Mouse (Mus musculus) ovary, postnatal 10 days (tissue): ENCODE data around the gene Ubtd1.

Experiments
- DNase-seq: peaks from one replicate; pipeline ENCODE4 v3.0.0; 2022; ENCODE audit warnings: low spot score

Gene Ubtd1

GRCm38 (mm10) chr19:41994023-41994422 is 12.5 kb downstream of the Ubtd1 start:
- no peak for DNase-seq

- no peak for DNase-seq
These were observed 13.9 kb downstream of the Ubtd1 start for GRCm38 (mm10) chr19:41995483-41995882.

GRCm38 (mm10) chr19:41997090-41997489 is 15.5 kb downstream of the Ubtd1 start:
- no peak for DNase-seq

- no peak for DNase-seq
These were observed 17.4 kb downstream of the Ubtd1 start for GRCm38 (mm10) chr19:41998770-41999548.

- no peak for DNase-seq
These were observed 18.2 kb downstream of the Ubtd1 start for GRCm38 (mm10) chr19:41999688-42000283.

GRCm38 (mm10) chr19:42000446-42000958 is 18.9 kb downstream of the Ubtd1 start:
- no peak for DNase-seq

GRCm38 (mm10) chr19:42001253-42001980 is 19.9 kb downstream of the Ubtd1 start:
- DNase-seq, result no peak

- no peak for DNase-seq
These were observed 22.7 kb downstream of the Ubtd1 start for GRCm38 (mm10) chr19:42004258-42004657.

GRCm38 (mm10) chr19:42005616-42006015 is 24.1 kb downstream of the Ubtd1 start:
- no peak for DNase-seq

- no peak for DNase-seq
These were observed 25.0 kb downstream of the Ubtd1 start for GRCm38 (mm10) chr19:42006568-42006967.

GRCm38 (mm10) chr19:42008586-42008985 is 27.0 kb downstream of the Ubtd1 start:
- no peak for DNase-seq

GRCm38 (mm10) chr19:42009067-42009466 is 27.5 kb downstream of the Ubtd1 start:
- DNase-seq, result no peak

- DNase-seq, result no peak
These were observed 28.9 kb downstream of the Ubtd1 start for GRCm38 (mm10) chr19:42010436-42010835.

- DNase-seq, result no peak
These were observed 29.6 kb downstream of the Ubtd1 start for GRCm38 (mm10) chr19:42011123-42011522.

- no peak for DNase-seq
These were observed 32.8 kb downstream of the Ubtd1 start for GRCm38 (mm10) chr19:42014231-42014825.

- DNase-seq, result no peak
These were observed 33.4 kb downstream of the Ubtd1 start for GRCm38 (mm10) chr19:42015001-42015400.

GRCm38 (mm10) chr19:42016251-42016650 is 34.7 kb downstream of the Ubtd1 start:
- DNase-seq, result no peak

GRCm38 (mm10) chr19:42016840-42017239 is 35.3 kb downstream of the Ubtd1 start:
- DNase-seq, result no peak

GRCm38 (mm10) chr19:42017399-42018247 is 36.1 kb downstream of the Ubtd1 start:
- DNase-seq, result no peak

GRCm38 (mm10) chr19:42019011-42019522 is 37.5 kb downstream of the Ubtd1 start:
- no peak for DNase-seq
